Mouse (Mus musculus): Measurements from ENCODE around the gene Slit3. TPM values are rescaled to one million over a fixed set of nuclear protein-coding genes. Genes with fewer than 3 reads are reported as not detected.

Gene Slit3
- not detected for polyA plus RNA-seq (2017; shearing (Covaris generic))

DNA sequence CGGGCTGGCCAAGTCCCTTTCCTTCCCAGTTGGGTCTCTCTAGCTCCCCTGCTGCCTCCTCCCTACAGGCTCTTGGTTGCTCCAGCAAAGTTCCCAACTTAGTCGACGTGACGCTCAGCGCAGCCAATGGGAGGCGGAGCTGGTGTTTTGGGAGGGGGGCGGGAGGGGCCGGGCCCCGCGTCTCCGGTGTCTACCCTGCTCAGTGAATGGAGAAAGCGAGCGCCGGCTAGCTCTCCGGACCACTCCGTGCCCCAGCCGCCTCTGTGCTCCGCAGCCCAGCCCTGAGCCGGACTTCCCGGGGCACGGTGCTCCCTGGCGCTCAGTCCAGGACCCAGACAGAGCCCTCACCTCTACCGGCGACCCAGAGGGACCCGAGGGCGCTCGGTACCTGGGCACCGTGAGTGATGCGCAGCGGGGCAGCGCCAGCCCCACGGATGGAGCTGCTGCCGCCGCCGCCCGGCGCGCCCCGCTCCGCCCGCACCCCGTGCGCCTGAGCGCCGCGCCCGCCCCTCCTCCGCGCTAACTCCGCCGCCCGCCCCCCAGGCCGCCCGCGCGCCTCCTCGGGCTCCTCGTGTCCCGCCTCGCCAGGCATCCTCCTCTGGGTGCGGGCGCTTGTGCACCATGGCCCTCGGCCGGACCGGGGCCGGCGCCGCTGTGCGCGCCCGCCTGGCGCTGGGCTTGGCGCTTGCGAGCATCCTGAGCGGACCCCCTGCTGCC lies at the start of gene Slit3:
TSS of gene Slit3 (plus strand) at position 331 of the 717 bp plus-strand sequence.
- no peak for ATAC-seq

- ATAC-seq: no peak
Measured at GRCm38 (mm10) chr11:35071451-35071850, 49.6 kb upstream of the Slit3 start.

DNA sequence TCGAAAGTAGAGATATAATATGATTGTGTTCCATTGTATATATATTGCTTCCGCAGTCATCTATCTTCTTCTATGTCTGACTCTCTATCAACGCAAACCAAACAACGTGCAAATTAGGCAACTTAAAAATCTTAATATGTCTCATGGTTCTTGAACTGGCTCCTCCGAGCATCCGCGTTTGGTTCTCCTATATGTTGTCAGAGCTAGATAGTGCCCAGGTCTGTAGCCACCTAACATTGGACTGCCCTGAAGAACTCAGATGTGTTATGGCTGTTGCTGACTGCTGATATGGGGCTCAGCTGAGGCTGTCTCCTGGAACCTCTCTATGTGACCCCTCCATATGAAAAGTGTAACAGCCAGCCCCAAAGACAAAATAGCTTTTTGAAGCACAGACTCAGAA lies 45.6 kb upstream of the Slit3 start:
- ATAC-seq: no peak

DNA sequence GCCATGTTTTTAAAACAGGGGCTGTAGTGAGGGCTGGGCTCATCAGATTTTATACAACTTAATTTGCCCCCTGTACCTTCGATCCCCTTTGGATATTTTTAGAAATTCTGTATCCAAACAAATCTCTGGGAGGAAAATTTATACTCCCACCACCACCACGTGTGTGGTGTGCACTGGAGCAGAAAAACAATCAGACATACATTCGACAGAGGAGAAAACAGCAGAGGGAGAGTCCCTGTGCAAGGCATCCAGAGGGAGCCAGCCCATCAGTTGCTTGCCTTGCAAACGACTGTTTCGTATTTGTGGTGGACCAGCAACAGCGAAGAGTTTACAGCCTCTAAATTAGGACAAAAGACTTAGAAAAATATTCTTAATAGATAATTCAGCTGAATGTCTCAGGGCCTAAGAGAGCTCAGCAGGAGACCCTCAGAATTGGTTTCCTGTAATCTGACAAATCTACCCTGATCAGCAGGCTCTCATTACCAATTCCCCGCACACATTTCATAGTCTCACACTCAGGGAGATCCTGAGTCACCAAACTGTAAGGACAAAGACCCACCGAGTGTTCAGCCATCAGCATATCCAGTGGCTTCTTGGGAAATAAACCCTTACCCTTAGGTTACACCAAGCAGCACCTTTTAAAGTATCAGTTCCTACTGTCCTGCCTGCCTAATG lies 40.4 kb upstream of the Slit3 start:
- ATAC-seq: no peak

GRCm38 (mm10) chr11:35082297-35082696 lies 38.7 kb upstream of the Slit3 start:
- ATAC-seq: no peak

- no peak for ATAC-seq
Measured at GRCm38 (mm10) chr11:35083049-35083448, 38.0 kb upstream of the Slit3 start.

- no peak for ATAC-seq
Measured at GRCm38 (mm10) chr11:35085351-35085750, 35.7 kb upstream of the Slit3 start.

GRCm38 (mm10) chr11:35086029-35086428 lies 35.0 kb upstream of the Slit3 start:
- ATAC-seq: no peak

GRCm38 (mm10) chr11:35087454-35087853 lies 33.6 kb upstream of the Slit3 start:
- ATAC-seq: no peak

DNA sequence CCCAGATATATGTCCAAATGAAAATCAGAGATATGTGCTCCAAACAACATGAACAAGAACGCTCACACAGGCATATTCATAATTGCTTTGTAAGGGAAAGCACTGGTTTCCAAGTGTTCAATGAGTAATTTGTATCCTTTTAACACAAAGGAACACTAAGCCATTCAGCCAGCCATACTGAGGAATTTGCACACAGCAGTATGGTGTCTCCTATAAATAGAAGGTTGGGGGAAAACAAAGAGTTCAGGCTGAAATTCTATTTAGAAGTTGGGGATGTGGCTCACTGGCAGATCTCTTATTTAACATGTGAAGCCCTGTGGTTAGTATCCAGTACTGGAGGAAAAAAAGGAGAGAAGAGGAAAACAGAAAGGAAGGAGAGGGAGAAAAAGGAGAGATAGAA lies 32.9 kb upstream of the Slit3 start:
- ATAC-seq: no peak

- ATAC-seq: no peak
Measured at GRCm38 (mm10) chr11:35090629-35091335, 30.2 kb upstream of the Slit3 start.

DNA sequence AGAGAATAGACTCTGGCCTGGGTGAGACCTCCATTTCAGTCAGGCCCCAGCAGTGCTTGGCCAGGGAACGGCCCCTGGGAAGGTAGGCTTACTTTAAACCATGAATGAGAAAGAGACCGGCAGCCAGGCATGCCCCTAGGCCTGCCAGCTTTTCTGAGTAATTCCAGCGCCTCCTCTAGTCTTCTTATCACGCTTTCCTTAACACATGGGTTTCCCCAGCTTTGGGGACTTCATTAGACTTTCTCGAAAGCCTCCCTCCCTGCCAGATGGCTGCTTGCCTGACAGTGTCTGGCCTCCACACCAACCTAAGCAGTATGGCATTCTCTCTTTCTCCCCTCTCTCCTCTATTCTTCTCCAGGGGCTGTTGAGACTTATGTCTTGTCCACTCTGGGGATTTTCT lies 24.5 kb upstream of the Slit3 start:
- ATAC-seq: no peak

- ATAC-seq: no peak
Measured at GRCm38 (mm10) chr11:35109781-35110180, 11.2 kb upstream of the Slit3 start.

- no peak for ATAC-seq
Measured at GRCm38 (mm10) chr11:35110784-35111183, 10.2 kb upstream of the Slit3 start.

- no peak for ATAC-seq
Measured at GRCm38 (mm10) chr11:35113290-35113689, 7.7 kb upstream of the Slit3 start.

GRCm38 (mm10) chr11:35116436-35116835 lies 4.6 kb upstream of the Slit3 start:
- ATAC-seq: no peak

- no peak for ATAC-seq
Measured at GRCm38 (mm10) chr11:35117871-35118270, 3.2 kb upstream of the Slit3 start.

DNA sequence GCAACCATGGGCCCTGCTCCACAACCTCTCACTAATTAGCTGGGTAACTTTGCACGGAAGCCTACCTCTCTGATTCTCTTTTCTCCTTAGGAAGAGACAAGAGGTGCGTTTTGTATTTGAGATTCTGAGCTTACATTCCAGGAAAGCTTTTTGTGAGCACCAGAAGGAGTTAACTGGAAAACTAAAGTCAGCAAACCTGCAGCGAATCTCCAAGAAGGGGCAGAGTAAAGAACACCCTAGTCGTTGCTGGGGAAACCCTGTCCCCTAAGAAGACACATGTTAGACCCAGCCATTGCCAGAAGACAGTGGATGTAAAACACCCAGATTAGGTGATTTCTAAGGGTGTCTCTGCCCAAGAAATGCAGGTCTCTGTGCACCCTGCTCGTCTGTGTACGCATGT lies 2.3 kb upstream of the Slit3 start:
- ATAC-seq: no peak

DNA sequence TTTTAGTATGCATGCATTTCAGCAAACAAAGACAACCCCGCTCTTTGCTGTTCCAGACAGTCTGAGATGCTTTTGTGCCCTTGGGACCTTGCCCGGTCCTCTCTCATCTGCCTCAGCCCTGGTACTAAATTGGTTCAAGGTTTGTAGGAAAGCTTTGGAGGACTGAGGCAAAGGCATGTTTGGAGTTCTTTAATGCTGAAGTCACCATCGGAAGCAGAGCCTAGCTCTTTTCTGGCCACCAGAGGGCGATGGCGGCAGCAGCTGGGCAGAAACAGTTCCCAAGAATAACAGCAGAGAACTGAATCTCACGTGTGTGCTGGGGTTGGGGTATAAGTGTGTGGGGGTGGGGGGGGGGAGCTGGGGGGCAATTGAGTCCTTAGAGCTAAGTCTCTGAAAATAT lies 1.7 kb upstream of the Slit3 start:
- ATAC-seq: no peak

DNA sequence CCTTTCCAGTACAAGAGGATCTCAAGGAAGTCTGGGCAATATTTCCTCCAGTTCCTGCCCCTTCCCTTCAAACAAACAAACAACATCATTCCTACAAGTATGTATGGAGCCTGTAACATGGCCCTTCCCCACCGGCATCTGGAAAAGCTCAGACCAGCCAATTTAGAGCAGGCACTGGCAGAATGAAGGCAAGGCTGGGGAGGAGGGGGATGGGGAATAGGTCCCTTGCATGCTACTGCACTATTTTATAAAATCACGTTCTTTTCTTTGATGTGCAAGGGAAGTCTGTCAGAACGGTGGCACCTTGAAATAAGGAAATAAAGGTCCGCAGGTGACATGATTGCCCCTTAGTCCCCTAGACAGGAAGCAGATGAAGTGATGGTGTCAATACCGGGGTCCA lies 948 bp upstream of the Slit3 start:
- ATAC-seq: no peak

GRCm38 (mm10) chr11:35121611-35121959 lies 561 bp downstream of the Slit3 start:
- no peak for ATAC-seq

DNA sequence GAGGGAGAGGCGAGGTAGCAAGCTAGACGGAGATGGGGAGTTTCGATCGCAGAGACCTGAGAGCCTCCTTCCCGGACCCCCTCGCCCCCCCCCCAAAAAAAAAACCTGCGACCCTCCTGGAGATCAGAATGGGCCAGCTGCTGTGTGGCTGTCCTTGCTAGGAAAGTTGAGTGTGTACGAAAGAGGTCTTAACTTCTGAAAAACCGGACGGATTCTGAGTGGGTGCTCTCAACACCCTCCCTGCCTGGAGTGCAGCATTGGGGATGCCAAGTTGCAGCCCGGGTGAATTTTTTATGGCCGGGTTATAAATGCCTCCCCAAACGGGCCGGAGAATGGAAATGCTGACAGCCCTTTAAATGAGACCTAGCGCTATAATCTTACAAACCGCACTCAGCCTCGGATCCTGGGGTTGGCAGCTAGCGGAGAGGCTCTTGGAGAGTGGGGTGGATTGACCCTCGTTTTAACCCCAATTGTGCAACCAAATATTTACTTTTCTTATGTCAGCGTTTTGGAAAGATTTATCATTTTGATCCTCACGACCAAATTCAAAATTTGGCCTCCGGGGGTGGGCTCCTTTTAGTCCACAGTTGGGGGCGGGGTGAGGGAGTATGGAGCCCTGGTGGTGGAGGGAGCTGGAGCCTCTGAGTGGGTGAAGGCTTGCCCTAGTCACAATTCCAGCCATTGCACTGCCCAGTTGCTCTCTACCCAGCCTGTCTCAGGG lies 1.2 kb downstream of the Slit3 start:
- ATAC-seq: no peak

GRCm38 (mm10) chr11:35124489-35125107 lies 3.6 kb downstream of the Slit3 start:
- ATAC-seq: no peak
